Mouse (Mus musculus): Measurements from ENCODE around the gene Pnmal2. TPM values are rescaled to one million over a fixed set of nuclear protein-coding genes. Genes with fewer than 3 reads are reported as not detected.

Gene Pnmal2
- polyA plus RNA-seq, 1 experiment from 2014 or later = 2.0 TPM

DNA sequence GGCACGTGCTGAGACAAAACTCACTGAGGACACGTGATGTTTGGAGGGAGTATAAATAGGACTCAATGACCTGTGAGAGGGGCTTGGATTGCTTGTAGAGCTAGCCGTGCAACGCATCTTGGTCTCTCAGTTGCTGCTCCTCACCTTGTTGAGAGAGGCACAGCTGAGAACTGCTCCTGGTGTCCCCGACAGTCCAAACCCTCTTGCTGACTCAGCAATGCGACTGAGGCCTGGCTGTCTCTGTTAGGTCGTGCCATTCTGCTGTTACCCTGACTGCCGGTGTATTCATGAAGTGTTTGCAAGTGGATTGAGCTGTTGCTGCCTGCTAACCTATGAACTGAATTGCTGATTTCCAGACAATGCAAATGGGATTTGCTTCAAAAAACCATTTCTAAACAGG lies 31.8 kb downstream of the Pnmal2 start:
- H3K9me3 ChIP-seq (replicated peaks; ENCODE audit: control insufficient read depth, low read length) = no peaks in the 10 kb centered on the region
- no peaks in the 10 kb centered on the region for H3K36me3 ChIP-seq (ENCODE audit: control insufficient read depth, insufficient read depth, low read length)
- H3K9ac ChIP-seq (ENCODE audit: low read depth, low read length) = no peak overlapping the region
- peaks cover 12% of the 10 kb centered on the region for H3K4me1 ChIP-seq (ENCODE audit: control insufficient read depth, insufficient read depth, low read length)
- no peak overlapping the region for H3K4me3 ChIP-seq (ENCODE audit: low read depth, low read length)
- no peak overlapping the region for H3K27ac ChIP-seq (ENCODE audit: low read depth, low read length)
- ATAC-seq (replicated peaks; ENCODE audit: insufficient number of reproducible peaks, low FRiP score, low TSS enrichment) = no peak
- WGBS (ENCODE audit: insufficient replicate concordance) = 49% methylated on average over 8 of the region's 8 CpGs
- H3K27me3 ChIP-seq (ENCODE audit: control insufficient read depth, insufficient read depth, low read length) = no peaks in the 10 kb centered on the region
- no peak overlapping the region for H3K4me2 ChIP-seq

DNA sequence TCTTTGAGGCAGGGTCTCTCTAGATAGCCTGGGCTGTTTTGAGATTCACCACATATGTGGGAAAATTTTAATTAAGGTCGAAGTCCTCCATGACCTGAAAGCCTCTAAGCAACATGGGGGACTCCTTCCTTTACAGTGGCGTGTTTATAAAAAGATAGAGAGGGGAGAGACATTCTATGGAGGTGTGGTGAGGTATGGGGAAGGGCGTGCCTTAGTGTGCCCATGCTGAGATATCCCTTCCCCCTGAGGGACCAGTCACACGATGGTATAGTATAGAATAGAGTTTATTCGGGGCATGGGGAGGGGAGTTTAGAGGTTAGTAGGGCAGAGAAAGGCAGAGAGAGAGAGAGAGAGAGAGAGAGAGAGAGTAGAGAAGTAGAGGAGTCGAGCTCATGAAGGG lies 33.7 kb downstream of the Pnmal2 start:
- 56% methylated on average over 6 of the region's 6 CpGs for WGBS (ENCODE audit: insufficient replicate concordance)
- H3K4me1 ChIP-seq (ENCODE audit: control insufficient read depth, insufficient read depth, low read length) = peaks cover 17% of the 10 kb centered on the region
- no peak overlapping the region for H3K4me3 ChIP-seq (ENCODE audit: low read depth, low read length)
- H3K9ac ChIP-seq (ENCODE audit: low read depth, low read length) = no peak overlapping the region
- H3K9me3 ChIP-seq (replicated peaks; ENCODE audit: control insufficient read depth, low read length) = no peaks in the 10 kb centered on the region
- no peak for ATAC-seq (replicated peaks; ENCODE audit: insufficient number of reproducible peaks, low FRiP score, low TSS enrichment)
- H3K27ac ChIP-seq (ENCODE audit: low read depth, low read length) = no peak overlapping the region
- H3K36me3 ChIP-seq (ENCODE audit: control insufficient read depth, insufficient read depth, low read length) = no peaks in the 10 kb centered on the region
- no peak overlapping the region for H3K4me2 ChIP-seq
- H3K27me3 ChIP-seq (ENCODE audit: control insufficient read depth, insufficient read depth, low read length) = no peaks in the 10 kb centered on the region

GRCm38 (mm10) chr7:16978593-16978992 lies 34.1 kb downstream of the Pnmal2 start:
- no peak for ATAC-seq (replicated peaks; ENCODE audit: insufficient number of reproducible peaks, low FRiP score, low TSS enrichment)
- H3K36me3 ChIP-seq (ENCODE audit: control insufficient read depth, insufficient read depth, low read length) = no peaks in the 10 kb centered on the region
- WGBS (ENCODE audit: insufficient replicate concordance) = 89% methylated on average over 3 of the region's 3 CpGs
- H3K4me3 ChIP-seq (ENCODE audit: low read depth, low read length) = no peak overlapping the region
- peaks cover 19% of the 10 kb centered on the region for H3K4me1 ChIP-seq (ENCODE audit: control insufficient read depth, insufficient read depth, low read length)
- no peak overlapping the region for H3K27ac ChIP-seq (ENCODE audit: low read depth, low read length)
- no peaks in the 10 kb centered on the region for H3K9me3 ChIP-seq (replicated peaks; ENCODE audit: control insufficient read depth, low read length)
- no peaks in the 10 kb centered on the region for H3K27me3 ChIP-seq (ENCODE audit: control insufficient read depth, insufficient read depth, low read length)
- H3K4me2 ChIP-seq = no peak overlapping the region
- no peak overlapping the region for H3K9ac ChIP-seq (ENCODE audit: low read depth, low read length)

GRCm38 (mm10) chr7:16980348-16980747 lies 35.9 kb downstream of the Pnmal2 start:
- Histone ChIP-seq H3K27me3 (ENCODE audit: control insufficient read depth, insufficient read depth, low read length) (no peaks in the 10 kb centered on the region), H3K9ac (ENCODE audit: low read depth, low read length) (peak overlapping the region; percentile 70), H3K27ac (ENCODE audit: low read depth, low read length) (peak overlapping the region; percentile 84), H3K4me3 (ENCODE audit: low read depth, low read length) (peak overlapping the region; percentile 27), H3K36me3 (ENCODE audit: control insufficient read depth, insufficient read depth, low read length) (no peaks in the 10 kb centered on the region), H3K4me1 (ENCODE audit: control insufficient read depth, insufficient read depth, low read length) (peaks cover 19% of the 10 kb centered on the region), H3K9me3 (replicated peaks; ENCODE audit: control insufficient read depth, low read length) (no peaks in the 10 kb centered on the region), H3K4me2 (peak overlapping the region; percentile 64)
- WGBS (ENCODE audit: insufficient replicate concordance) = 3% methylated on average over 12 of the region's 12 CpGs
- no peak for ATAC-seq (replicated peaks; ENCODE audit: insufficient number of reproducible peaks, low FRiP score, low TSS enrichment)

GRCm38 (mm10) chr7:16982859-16983568 lies 38.5 kb downstream of the Pnmal2 start, which contains the start of gene Gm42372:
Gene Gm42372, plus strand, starts transcription at chr7:16983086.
- no peaks in the 10 kb centered on the region for H3K36me3 ChIP-seq (ENCODE audit: control insufficient read depth, insufficient read depth, low read length)
- no peaks in the 10 kb centered on the region for H3K9me3 ChIP-seq (replicated peaks; ENCODE audit: control insufficient read depth, low read length)
- H3K9ac ChIP-seq (ENCODE audit: low read depth, low read length) = peak within 1 kb of the TSS; percentile 43; the same call in 1 of the 2 replicates
- H3K4me3 ChIP-seq (ENCODE audit: low read depth, low read length) = peak within 1 kb of the TSS; percentile 16; the same call in 1 of the 2 replicates
- ATAC-seq (replicated peaks; ENCODE audit: insufficient number of reproducible peaks, low FRiP score, low TSS enrichment) = no peak
- no peaks in the 10 kb centered on the region for H3K27me3 ChIP-seq (ENCODE audit: control insufficient read depth, insufficient read depth, low read length)
- H3K27ac ChIP-seq (ENCODE audit: low read depth, low read length) = no peak within 1 kb of the TSS
- 26% methylated on average over 26 of the region's 26 CpGs for WGBS (ENCODE audit: insufficient replicate concordance)
- peak within 1 kb of the TSS; percentile 49 for H3K4me2 ChIP-seq
- peaks cover 15% of the 10 kb centered on the region for H3K4me1 ChIP-seq (ENCODE audit: control insufficient read depth, insufficient read depth, low read length)

GRCm38 (mm10) chr7:16987541-16988149 lies 43.2 kb downstream of the Pnmal2 start:
- ATAC-seq (replicated peaks; ENCODE audit: insufficient number of reproducible peaks, low FRiP score, low TSS enrichment) = no peak
- H3K9ac ChIP-seq (ENCODE audit: low read depth, low read length) = no peak overlapping the region
- H3K36me3 ChIP-seq (ENCODE audit: control insufficient read depth, insufficient read depth, low read length) = no peaks in the 10 kb centered on the region
- no peak overlapping the region for H3K4me3 ChIP-seq (ENCODE audit: low read depth, low read length)
- no peak overlapping the region for H3K4me2 ChIP-seq
- no peaks in the 10 kb centered on the region for H3K27me3 ChIP-seq (ENCODE audit: control insufficient read depth, insufficient read depth, low read length)
- H3K9me3 ChIP-seq (replicated peaks; ENCODE audit: control insufficient read depth, low read length) = no peaks in the 10 kb centered on the region
- peaks cover 25% of the 10 kb centered on the region for H3K4me1 ChIP-seq (ENCODE audit: control insufficient read depth, insufficient read depth, low read length)
- no peak overlapping the region for H3K27ac ChIP-seq (ENCODE audit: low read depth, low read length)
- WGBS (ENCODE audit: insufficient replicate concordance) = 53% methylated on average over 7 of the region's 7 CpGs

- no peaks in the 10 kb centered on the region for H3K9me3 ChIP-seq (replicated peaks; ENCODE audit: control insufficient read depth, low read length)
- no peak overlapping the region for H3K27ac ChIP-seq (ENCODE audit: low read depth, low read length)
- H3K4me1 ChIP-seq (ENCODE audit: control insufficient read depth, insufficient read depth, low read length) = peaks cover 18% of the 10 kb centered on the region
- no peak for ATAC-seq (replicated peaks; ENCODE audit: insufficient number of reproducible peaks, low FRiP score, low TSS enrichment)
- 54% methylated on average over 3 of the region's 3 CpGs for WGBS (ENCODE audit: insufficient replicate concordance)
- no peak overlapping the region for H3K4me2 ChIP-seq
- H3K4me3 ChIP-seq (ENCODE audit: low read depth, low read length) = no peak overlapping the region
- no peak overlapping the region for H3K9ac ChIP-seq (ENCODE audit: low read depth, low read length)
- H3K36me3 ChIP-seq (ENCODE audit: control insufficient read depth, insufficient read depth, low read length) = no peaks in the 10 kb centered on the region
- H3K27me3 ChIP-seq (ENCODE audit: control insufficient read depth, insufficient read depth, low read length) = no peaks in the 10 kb centered on the region
These were observed 43.9 kb downstream of the Pnmal2 start for GRCm38 (mm10) chr7:16988405-16988804.

DNA sequence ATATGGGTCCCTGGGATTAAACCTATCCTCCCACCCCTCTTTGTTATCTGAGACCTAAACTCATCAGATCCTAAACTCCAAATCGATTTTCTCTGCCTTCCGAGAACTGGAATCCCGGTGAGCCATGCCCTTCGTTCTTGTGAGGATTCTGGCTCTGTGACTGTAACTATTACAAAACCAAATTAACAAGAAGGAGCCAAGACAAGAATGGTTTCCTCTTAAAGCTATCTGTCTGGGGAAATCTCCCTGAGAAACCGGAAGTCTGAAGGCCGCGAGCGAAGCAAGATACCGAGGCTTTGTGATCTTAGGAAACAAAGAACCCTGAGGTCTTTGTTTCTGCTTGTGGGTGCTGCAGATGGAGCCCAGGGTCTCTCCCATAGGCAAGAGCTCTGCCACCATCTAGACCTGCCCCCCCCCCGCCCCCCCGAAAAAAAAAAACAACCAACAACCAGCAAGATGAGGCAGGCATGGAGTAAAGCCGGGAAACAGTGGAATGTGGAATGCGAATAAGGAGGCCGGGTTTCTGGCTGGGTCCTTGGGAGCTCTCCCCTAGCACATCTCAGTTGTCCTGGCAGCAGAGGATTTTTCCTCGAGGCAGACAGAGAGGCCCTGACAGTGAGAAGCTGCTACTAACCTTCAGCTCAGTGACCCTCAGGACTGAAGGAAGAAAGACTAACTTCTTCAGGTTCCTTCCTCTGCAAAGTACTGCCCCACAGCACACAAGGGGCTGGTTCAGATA lies 45.7 kb downstream of the Pnmal2 start:
- peaks cover 24% of the 10 kb centered on the region for H3K4me1 ChIP-seq (ENCODE audit: control insufficient read depth, insufficient read depth, low read length)

More for the DNA sequence above, 45.7 kb downstream of the Pnmal2 start:
- no peak for ATAC-seq (replicated peaks; ENCODE audit: insufficient number of reproducible peaks, low FRiP score, low TSS enrichment)
- no peak overlapping the region for H3K4me3 ChIP-seq (ENCODE audit: low read depth, low read length)
- peak overlapping the region; percentile 40; the same call in 1 of the 2 replicates for H3K9ac ChIP-seq (ENCODE audit: low read depth, low read length)
- 32% methylated on average over 15 of the region's 15 CpGs for WGBS (ENCODE audit: insufficient replicate concordance)
- H3K4me2 ChIP-seq = peak overlapping the region; percentile 31
- H3K27ac ChIP-seq (ENCODE audit: low read depth, low read length) = peak overlapping the region; percentile 62
- H3K9me3 ChIP-seq (replicated peaks; ENCODE audit: control insufficient read depth, low read length) = no peaks in the 10 kb centered on the region
- no peaks in the 10 kb centered on the region for H3K36me3 ChIP-seq (ENCODE audit: control insufficient read depth, insufficient read depth, low read length)
- no peaks in the 10 kb centered on the region for H3K27me3 ChIP-seq (ENCODE audit: control insufficient read depth, insufficient read depth, low read length)

All from heart, embryonic 11.5 days (tissue).